Mouse (Mus musculus): Measurements from ENCODE around the gene Vmn1r189.
"Not testable (repeated sequence)": the region's sequence is repeated elsewhere in the genome, so short reads cannot be mapped to it uniquely, and the experiment has no call there.

Vmn1r189 gene

GRCm38 (mm10) chr13:22105724-22106123, at the start of gene Vmn1r189:
Gene Vmn1r189, minus strand, starts transcription at chr13:22105824.
- TF ChIP-seq GATA4 (IDR thresholded peaks at IDR 0.05; ENCODE audit: insufficient replicate concordance, low read length), result not testable (repeated sequence)

GRCm38 (mm10) chr13:22084140-22084539, 21.5 kb downstream of the Vmn1r189 start, which contains the start of gene Vmn1r188:
Gene Vmn1r188, plus strand, starts transcription at chr13:22084440.
- TF ChIP-seq GATA4 (IDR thresholded peaks at IDR 0.05; ENCODE audit: insufficient replicate concordance, low read length), result not testable (repeated sequence)

- no peak for TF ChIP-seq GATA4 (IDR thresholded peaks at IDR 0.05; ENCODE audit: insufficient replicate concordance, low read length)
Observed at GRCm38 (mm10) chr13:22063468-22063867, 42.2 kb downstream of the Vmn1r189 start.

GRCm38 (mm10) chr13:22061422-22061821, 44.2 kb downstream of the Vmn1r189 start:
- no peak for TF ChIP-seq GATA4 (IDR thresholded peaks at IDR 0.05; ENCODE audit: insufficient replicate concordance, low read length)

GRCm38 (mm10) chr13:22053754-22054153, 51.9 kb downstream of the Vmn1r189 start:
- TF ChIP-seq GATA4 (IDR thresholded peaks at IDR 0.05; ENCODE audit: insufficient replicate concordance, low read length), result no peak

- no peak for TF ChIP-seq GATA4 (IDR thresholded peaks at IDR 0.05; ENCODE audit: insufficient replicate concordance, low read length)
Observed at GRCm38 (mm10) chr13:22051523-22051859, 54.1 kb downstream of the Vmn1r189 start.

GRCm38 (mm10) chr13:22050591-22051522, 54.8 kb downstream of the Vmn1r189 start:
- peak; percentile 52; the same call in 1 of the 2 replicates for TF ChIP-seq GATA4 (IDR thresholded peaks at IDR 0.05; ENCODE audit: insufficient replicate concordance, low read length)
